Mouse (Mus musculus): Measurements from ENCODE around the gene Olfr164. TPM values are rescaled to one million over a fixed set of nuclear protein-coding genes. Genes with fewer than 3 reads are reported as not detected.

The Olfr164 gene
- total RNA-seq (2015): not detected in 2 replicates
- not detected in 2 replicates for total RNA-seq (2017)

DNA sequence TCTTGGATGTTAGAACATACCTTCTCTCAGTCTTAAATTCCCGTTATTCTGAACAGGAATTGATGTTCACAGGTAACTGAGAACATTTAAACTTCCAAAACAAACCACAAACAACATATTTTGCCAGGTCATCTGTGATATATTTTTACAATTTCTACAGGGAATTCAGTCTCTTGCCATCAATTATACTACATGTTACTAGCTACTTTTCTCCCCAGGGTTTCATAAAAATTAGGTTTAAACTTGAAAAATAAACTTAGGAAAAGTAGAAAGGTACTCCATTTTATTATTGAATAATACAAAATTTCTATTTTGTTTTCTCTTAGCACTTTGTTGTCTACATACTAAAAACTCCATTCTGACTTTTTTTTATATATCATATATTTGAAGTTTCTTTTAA lies at the start of gene Olfr164:
Gene Olfr164, minus strand, starts transcription at position 101 of the 400 bp plus-strand sequence.
- ATAC-seq (replicated peaks; ENCODE audit: poor library complexity): no peak

DNA sequence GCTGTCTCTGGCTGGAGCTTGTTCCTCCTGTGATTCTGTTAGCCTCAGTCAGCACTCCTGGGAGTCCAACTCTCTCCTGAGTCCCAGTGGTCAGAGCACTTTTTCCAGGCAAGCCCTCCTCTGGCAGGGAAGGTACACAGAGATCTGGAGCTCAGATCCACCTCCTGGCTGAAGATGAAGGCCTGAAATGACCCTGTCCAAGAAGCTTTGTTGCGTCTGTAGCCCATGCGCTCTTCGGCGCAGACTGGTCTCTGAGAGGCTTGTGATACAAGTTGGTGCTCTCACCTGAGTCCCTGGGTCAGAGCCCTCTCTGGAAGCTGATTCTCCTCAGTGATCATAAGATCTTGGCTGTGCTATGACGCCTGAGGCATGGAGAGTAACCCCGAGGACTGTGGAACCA lies 35.2 kb upstream of the Olfr164 start:
- no peak for ATAC-seq (replicated peaks; ENCODE audit: poor library complexity)

DNA sequence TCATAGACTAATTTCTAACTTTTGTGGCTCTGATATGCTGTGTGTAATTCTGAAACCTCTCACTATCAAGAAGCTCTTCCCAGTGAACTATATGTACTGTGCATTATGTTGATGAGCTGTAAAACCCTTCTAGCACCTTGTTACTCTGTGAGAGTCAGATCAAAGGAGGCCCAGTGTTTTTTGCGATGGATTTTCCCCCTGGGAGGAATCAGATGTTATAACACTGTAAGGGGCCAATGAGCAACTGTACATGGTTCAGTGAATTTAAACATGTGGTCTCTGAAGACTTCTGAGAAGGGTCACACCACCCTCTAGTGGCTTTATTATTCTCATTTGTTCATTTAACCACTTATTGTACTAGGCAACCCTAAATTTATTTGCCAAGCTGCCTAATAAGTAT lies 50.6 kb downstream of the Olfr164 start:
- no peak for ATAC-seq (replicated peaks; ENCODE audit: poor library complexity)

DNA sequence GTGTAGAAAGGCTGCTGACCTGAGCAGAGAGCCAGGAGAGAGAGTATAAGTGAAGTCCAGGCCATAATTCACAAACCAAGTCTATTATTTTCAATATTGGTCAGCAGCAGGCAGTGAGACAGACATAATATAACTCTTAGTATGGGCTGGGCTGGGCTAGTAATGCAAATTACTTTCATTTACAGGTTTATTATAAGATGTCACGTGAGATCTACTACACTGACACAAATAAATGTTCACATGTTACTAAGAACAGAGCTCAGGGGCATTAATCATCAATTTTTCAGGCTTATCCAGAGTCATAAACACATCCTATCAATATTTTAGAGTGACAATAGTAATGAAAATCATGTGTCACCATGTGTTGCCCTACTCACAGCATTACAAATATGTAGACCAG lies 53.1 kb downstream of the Olfr164 start:
- no peak for ATAC-seq (replicated peaks; ENCODE audit: poor library complexity)

DNA sequence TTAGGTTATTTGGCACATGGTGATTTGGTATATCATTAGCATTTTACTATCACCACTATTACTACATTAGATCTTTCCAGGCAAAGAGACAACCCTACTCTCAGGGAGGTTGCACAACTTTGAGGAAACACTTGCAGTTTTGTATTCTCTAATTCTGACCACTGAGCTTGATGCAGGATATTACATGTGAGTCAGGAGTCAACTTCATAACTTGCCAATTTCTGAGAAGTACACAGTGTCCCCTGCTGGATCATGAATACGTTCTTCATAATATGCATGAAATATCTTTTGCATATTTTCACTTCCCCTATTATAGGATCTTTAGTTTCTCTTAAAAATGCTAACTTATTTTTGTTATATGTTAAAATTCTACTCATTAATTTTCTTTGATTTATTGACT lies 68.0 kb downstream of the Olfr164 start:
- ATAC-seq (replicated peaks; ENCODE audit: poor library complexity): peak; percentile 65

DNA sequence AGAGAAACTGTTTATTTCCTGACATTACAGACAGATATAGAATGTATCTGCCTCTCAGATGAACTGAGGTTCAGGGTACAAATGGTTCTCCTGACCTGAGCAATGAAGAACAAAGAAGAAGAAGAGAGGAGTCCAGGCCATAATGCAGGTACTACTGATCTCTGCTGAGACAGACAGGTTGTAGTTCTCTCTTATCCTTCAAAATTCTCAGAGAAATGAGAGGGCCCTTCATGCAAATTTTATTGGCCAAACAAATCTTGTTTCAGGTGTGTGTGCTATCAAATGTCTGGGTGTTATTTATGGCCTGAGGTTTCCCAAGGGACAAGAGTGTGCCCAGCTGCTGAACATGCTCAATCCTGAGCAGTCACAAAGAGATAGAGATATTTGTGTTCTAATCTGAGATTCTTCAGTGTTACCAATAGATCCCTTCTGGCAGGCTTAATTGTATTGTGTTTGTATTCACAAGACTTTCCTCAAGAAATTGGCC lies 72.3 kb downstream of the Olfr164 start:
- ATAC-seq (replicated peaks; ENCODE audit: poor library complexity): no peak

DNA sequence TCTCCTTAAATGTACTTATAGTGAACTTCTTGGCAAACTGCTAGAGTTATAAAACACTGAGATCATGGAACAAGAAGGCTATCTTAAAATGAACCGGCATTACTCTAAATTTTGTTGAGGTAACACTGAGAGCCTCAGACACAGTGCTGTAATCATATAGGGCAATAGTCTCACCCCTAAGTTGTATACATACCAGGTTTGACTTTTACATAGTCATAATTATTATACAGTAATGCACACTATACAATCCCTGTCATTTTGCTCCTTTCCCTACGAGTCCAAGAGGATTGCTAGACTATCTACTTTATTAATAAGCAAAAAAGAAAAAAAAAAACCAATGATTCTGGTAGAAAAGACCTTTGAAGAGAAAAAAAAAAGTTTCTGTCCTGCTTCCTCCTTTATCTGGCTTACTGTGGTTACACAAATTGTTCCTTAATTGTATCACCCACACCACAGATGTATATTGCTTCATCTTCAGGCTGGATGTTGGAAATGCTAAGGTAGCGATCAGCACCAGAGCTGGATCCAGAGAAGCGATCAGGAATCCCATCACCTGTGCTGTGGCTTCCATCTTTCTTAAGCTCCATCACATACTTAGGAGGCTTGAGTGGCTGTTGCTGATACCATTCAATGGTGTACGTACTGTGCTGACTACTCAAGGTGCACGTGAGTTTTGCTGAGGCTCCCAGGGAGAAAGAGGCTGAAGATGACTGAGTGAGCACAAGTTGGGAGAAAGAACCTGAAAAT lies 72.9 kb downstream of the Olfr164 start:
- ATAC-seq (replicated peaks; ENCODE audit: poor library complexity): no peak

DNA sequence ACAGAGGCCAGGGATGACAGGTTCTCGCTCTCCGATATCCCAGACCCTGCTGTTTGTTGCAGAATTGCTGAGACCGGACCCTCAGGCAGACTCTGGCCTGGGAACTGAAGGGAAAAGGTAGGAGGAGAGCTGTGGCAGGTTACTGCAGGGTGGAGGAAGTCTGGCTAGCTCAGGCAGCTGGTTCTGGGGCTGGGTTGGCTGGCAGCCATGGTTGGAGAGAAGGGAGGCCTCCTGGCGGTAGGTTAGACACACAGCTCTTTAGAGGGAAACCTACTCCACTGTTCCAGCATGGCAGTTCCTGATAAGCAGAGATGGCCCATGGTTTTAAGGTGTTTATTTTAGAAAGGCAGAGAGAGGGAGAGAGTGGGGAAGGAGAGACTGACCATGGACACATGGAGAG lies 77.1 kb downstream of the Olfr164 start:
- no peak for ATAC-seq (replicated peaks; ENCODE audit: poor library complexity)

Other genes with a start within 250 kb of the Olfr164 start
- not detected in 2 replicates for gene Olfr165, start 109.1 kb upstream of the Olfr164 start, total RNA-seq (2015)
- gene Olfr165, start 109.1 kb upstream of the Olfr164 start, total RNA-seq (2017): not detected in 2 replicates
- gene Olfr166, start 169.6 kb upstream of the Olfr164 start, total RNA-seq (2015): not detected in 2 replicates
- gene Olfr166, start 169.6 kb upstream of the Olfr164 start, total RNA-seq (2017): not detected in 2 replicates
- gene Olfr167, start 208.2 kb upstream of the Olfr164 start, total RNA-seq (2015): not detected in 2 replicates
- not detected in 2 replicates for gene Olfr167, start 208.2 kb upstream of the Olfr164 start, total RNA-seq (2017)
- not detected in 2 replicates for gene Olfr168, start 221.5 kb upstream of the Olfr164 start, total RNA-seq (2015)
- gene Olfr168, start 221.5 kb upstream of the Olfr164 start, total RNA-seq (2017): not detected in 2 replicates

Measured in megakaryocyte progenitor cell, adult 5-6 weeks (primary cell).